In the genomic region with DNA sequence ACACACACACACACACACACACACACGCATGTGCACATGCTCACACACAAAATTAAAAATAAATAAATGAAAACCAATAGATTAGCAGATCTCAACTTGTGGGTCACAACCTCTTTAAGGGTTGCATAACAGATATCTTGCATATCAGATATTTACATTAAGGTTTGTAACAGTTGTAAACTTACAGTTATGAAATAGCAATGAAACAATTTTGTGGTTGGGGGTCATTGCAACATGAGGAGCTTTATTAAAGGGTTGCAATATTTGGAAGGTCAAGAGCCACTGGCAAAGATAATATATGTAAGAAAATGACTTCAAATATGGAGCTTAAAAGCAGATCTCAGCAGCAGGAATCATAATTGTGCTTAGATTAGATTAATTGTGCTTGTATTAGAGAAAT, we compare ENCODE assay signal across 23 mouse cellular contexts.
"Had no signal": no experiment of that assay in that cellular context is flagged by ENCODE, and none has a peak within 500 bp of the region (broad histone marks: within the 10 kb centered on the region; RNA-seq: fewer than 3 reads in every experiment).

No protein-coding gene starts in this region.

- H3K9ac ChIP-seq: heart, embryonic 12.5 days; hindbrain, embryonic 12.5 days; hindbrain, embryonic 14.5 days; intestine, embryonic 15.5 days; limb, embryonic 13.5 days; limb, embryonic 15.5 days; liver, embryonic 12.5 days; liver, embryonic 14.5 days had no signal

- H3K4me1 ChIP-seq: hindbrain, embryonic 10.5 days; hindbrain, embryonic 12.5 days; intestine, embryonic 15.5 days; limb, embryonic 13.5 days; limb, embryonic 15.5 days; liver, embryonic 12.5 days had no signal

- H3K9me3 ChIP-seq: heart, embryonic 12.5 days; hindbrain, embryonic 10.5 days; hindbrain, embryonic 12.5 days; intestine, embryonic 15.5 days; limb, embryonic 13.5 days; limb, embryonic 15.5 days; liver, embryonic 12.5 days had no signal

- ATAC-seq: hindbrain, embryonic 16.5 days; inflammation-experienced regulatory T-cells, adult 6 months; intestine, embryonic 15.5 days; intestine, postnatal 0 days; liver, embryonic 12.5 days had no signal

- H3K4me3 ChIP-seq: heart, adult 2 months; heart, embryonic 12.5 days; hindbrain, embryonic 10.5 days; hindbrain, embryonic 12.5 days; intestine, embryonic 15.5 days; limb, embryonic 13.5 days; limb, embryonic 15.5 days; liver, embryonic 12.5 days had no signal

- H3K27me3 ChIP-seq: heart, embryonic 12.5 days; hindbrain, embryonic 12.5 days; intestine, embryonic 15.5 days; limb, embryonic 13.5 days; limb, embryonic 15.5 days; liver, embryonic 12.5 days had no signal

- DNase-seq: gastrocnemius, postnatal 14 days; heart, adult 11 months; heart, adult 2 months; heart, postnatal 10 days; heart, postnatal 4 days; kidney, adult 18-20 months; kidney, adult 8-10 months; kidney, postnatal 10 days; kidney, postnatal 25 days; kidney, postnatal 4 days; left cerebral cortex, postnatal 4 days had no signal

- H3K4me2 ChIP-seq: heart, embryonic 12.5 days; hindbrain, embryonic 12.5 days; hindbrain, embryonic 14.5 days; intestine, embryonic 15.5 days; limb, embryonic 13.5 days; limb, embryonic 15.5 days; liver, embryonic 12.5 days had no signal

- H3K36me3 ChIP-seq: heart, embryonic 12.5 days; hindbrain, embryonic 10.5 days; hindbrain, embryonic 12.5 days; intestine, embryonic 15.5 days; limb, embryonic 13.5 days; limb, embryonic 15.5 days; liver, embryonic 12.5 days had no signal

- H3K27ac ChIP-seq: heart, adult 2 months; hindbrain, embryonic 10.5 days; hindbrain, embryonic 12.5 days; hindbrain, embryonic 14.5 days; intestine, embryonic 15.5 days; limb, embryonic 13.5 days; limb, embryonic 15.5 days; liver, embryonic 12.5 days; liver, embryonic 14.5 days had no signal
